Mouse (Mus musculus): Measurements from ENCODE around the gene Slc25a25. TPM values are rescaled to one million over a fixed set of nuclear protein-coding genes. Genes with fewer than 3 reads are reported as not detected.

Gene Slc25a25
- polyA plus RNA-seq, 1 experiment from 2014 or later: 29.2 TPM

DNA sequence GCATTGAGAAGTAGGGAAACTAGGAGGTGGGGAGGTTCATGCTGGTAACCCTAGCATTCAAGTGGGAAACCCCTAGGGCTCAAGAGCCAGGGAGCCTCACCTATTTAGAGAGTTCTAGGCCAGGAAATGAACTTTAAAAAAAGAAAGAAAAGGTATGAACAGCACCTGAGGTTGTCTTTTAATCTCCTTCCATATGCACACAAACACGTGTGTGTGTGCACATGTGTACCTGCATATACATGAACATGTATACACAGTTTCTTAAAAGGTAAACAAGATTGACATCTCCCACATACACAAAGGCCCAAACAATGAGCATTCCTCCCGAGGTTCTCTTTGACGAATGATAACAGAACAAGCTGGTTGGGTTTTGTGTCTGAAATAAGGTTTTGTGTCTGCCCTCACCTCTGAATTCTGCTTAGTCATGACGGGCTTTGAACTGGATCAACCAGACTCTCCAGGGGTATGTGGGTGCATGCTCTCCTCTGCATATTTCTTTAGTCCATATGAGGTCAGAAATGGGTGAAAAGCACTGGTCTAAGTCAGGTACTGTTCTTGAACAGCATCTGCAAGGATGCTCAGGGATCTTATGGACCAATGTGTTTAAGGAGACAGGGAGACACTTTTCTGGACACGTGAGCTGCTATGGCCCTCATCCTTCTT lies 2.5 kb upstream of the Slc25a25 start:
- peaks cover 18% of the 10 kb centered on the region for H3K36me3 ChIP-seq
- H3K4me1 ChIP-seq: peaks cover 38% of the 10 kb centered on the region
- no peaks in the 10 kb centered on the region for H3K9me3 ChIP-seq (replicated peaks)
- WGBS: 93% methylated on average over 5 of the region's 5 CpGs
- H3K27me3 ChIP-seq (ENCODE audit: low read depth, poor library complexity, severe bottlenecking): no peaks in the 10 kb centered on the region
- no peak for DNase-seq (ENCODE audit: low spot score)
- H3K27ac ChIP-seq (replicated peaks): no peak overlapping the region
- H3K4me3 ChIP-seq: no peak overlapping the region

DNA sequence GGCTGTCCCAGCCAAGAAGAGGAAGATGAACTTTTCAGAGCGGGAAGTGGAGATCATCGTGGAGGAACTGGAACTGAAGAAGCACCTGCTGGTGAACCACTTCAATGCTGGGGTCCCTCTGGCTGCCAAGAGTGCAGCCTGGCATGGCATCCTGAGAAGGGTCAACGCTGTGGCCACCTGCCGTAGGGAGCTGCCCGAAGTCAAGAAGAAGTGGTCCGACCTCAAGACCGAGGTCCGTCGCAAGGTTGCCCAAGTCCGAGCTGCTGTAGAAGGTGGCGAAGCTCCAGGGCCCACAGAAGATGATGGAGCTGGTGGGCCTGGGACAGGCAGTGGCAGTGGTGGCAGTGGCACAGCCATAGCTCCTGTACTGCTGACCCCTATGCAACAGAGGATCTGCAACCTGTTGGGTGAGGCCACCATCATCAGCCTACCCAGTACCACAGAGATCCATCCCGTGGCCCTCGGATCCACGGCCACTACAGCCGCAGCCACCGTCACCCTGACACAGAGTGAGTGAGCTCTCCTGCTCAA lies 1.3 kb upstream of the Slc25a25 start:
- peak overlapping the region; percentile 90 for H3K27ac ChIP-seq (replicated peaks)
- peak overlapping the region; percentile 86 for H3K4me3 ChIP-seq
- H3K27me3 ChIP-seq (ENCODE audit: low read depth, poor library complexity, severe bottlenecking): no peaks in the 10 kb centered on the region
- no peak for DNase-seq (ENCODE audit: low spot score)
- WGBS: 96% methylated on average over 16 of the region's 16 CpGs
- peaks cover 18% of the 10 kb centered on the region for H3K36me3 ChIP-seq
- no peaks in the 10 kb centered on the region for H3K9me3 ChIP-seq (replicated peaks)
- H3K4me1 ChIP-seq: peaks cover 40% of the 10 kb centered on the region

DNA sequence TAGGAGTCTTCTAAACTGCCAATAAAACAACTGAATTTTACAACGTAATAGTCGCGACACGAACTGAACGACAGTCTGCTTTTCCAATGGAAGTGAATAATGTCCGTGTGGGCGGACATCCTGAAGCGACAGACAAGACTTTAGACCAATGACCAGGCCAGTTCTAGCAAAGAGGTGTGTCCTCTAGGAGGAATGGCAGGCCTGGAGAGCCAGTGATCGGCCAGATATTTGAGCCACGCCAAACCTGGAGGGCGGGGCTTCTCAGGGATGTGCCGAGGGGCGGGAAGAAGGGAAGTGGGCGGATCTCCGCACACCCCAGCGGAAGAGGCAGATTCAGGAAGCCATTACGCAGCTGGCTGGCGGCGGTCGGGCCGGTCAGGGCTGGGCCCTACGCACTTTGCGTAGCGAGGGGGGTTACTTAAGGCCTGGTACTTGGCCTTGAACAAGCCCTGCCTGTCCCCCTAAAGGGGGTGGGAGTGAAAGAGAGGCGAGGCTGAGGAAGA lies 676 bp upstream of the Slc25a25 start:
- H3K4me1 ChIP-seq: peaks cover 40% of the 10 kb centered on the region
- H3K27me3 ChIP-seq (ENCODE audit: low read depth, poor library complexity, severe bottlenecking): no peaks in the 10 kb centered on the region
- peak overlapping the region; percentile 86 for H3K4me3 ChIP-seq
- no peaks in the 10 kb centered on the region for H3K9me3 ChIP-seq (replicated peaks)
- H3K27ac ChIP-seq (replicated peaks): peak overlapping the region; percentile 90
- WGBS: under 1% methylated on average over 25 of the region's 25 CpGs
- peak; percentile 98 for DNase-seq (ENCODE audit: low spot score)
- H3K36me3 ChIP-seq: peaks cover 18% of the 10 kb centered on the region

DNA sequence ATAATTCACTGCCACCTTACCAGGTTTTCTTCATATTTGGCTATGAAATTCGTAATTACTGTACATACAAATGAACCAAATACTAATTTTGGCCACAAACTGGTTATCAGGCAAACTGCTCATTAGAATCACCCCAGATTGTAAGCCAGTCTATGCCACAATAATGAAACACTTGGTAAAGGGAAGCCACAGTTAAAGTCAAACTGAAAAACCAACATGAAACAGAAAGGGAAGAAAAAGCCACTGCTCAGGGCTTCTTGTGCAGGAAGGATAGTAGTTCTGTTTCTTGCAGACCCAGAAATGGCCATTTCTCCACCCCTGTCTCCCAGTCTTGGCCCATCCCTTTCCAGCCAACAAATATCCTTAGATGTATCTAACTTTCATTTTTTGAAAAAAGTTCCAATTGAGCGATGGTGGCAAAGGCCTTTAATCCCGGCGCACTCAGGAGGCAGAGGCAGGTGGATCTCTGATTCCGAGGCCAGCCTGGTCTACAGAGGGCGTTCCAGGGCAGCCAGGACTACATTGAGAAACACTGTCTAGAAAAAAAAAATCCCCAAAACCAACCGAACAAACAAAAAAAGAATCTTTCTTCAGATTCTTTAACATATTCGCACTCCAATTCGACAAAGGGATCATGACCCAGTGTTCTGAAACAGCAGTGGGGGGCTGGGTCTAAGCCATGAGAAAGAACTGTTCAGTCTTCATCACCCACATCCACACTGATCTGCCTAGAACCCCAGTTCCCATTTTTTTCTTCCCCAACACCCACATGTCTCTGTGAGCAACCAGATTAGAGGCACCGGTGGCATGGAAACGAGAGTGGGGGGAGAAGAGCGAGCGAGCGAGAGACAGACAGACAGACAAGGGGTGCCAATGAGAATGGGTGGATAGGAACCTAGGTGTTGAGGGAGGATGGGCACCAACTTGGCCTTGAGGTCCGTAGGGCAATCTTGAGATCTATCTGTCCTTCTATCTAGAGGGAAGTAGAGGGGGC lies 1.2 kb downstream of the Slc25a25 start, which contains the start of gene Naif1:
TSS of gene Naif1 (plus strand) at position 697 of the 994 bp plus-strand sequence.
- Histone ChIP-seq H3K36me3 (peaks cover 11% of the 10 kb centered on the region), H3K27me3 (ENCODE audit: low read depth, poor library complexity, severe bottlenecking) (no peaks in the 10 kb centered on the region), H3K27ac (replicated peaks) (peak within 1 kb of the TSS; percentile 90), H3K9me3 (replicated peaks) (no peaks in the 10 kb centered on the region), H3K4me3 (peak within 1 kb of the TSS; percentile 86), H3K4me1 (peaks cover 40% of the 10 kb centered on the region)
- DNase-seq (ENCODE audit: low spot score): no peak
- WGBS: 81% methylated on average over 15 of the region's 15 CpGs

- H3K36me3 ChIP-seq: peaks cover 9% of the 10 kb centered on the region; the same call in 1 of the 2 replicates
- peaks cover 37% of the 10 kb centered on the region for H3K4me1 ChIP-seq
- no peak for DNase-seq (ENCODE audit: low spot score)
- H3K27ac ChIP-seq (replicated peaks): no peak overlapping the region
- no peak overlapping the region for H3K4me3 ChIP-seq
- H3K9me3 ChIP-seq (replicated peaks): no peaks in the 10 kb centered on the region
- no peaks in the 10 kb centered on the region for H3K27me3 ChIP-seq (ENCODE audit: low read depth, poor library complexity, severe bottlenecking)
- WGBS: 91% methylated on average over 1 of the region's 1 CpGs
Measured at GRCm38 (mm10) chr2:32448480-32448879, 2.8 kb downstream of the Slc25a25 start.

GRCm38 (mm10) chr2:32447264-32447936 lies 3.8 kb downstream of the Slc25a25 start:
- H3K27me3 ChIP-seq (ENCODE audit: low read depth, poor library complexity, severe bottlenecking): no peaks in the 10 kb centered on the region
- no peaks in the 10 kb centered on the region for H3K9me3 ChIP-seq (replicated peaks)
- peaks cover 9% of the 10 kb centered on the region; the same call in 1 of the 2 replicates for H3K36me3 ChIP-seq
- no peak for DNase-seq (ENCODE audit: low spot score)
- no peak overlapping the region for H3K4me3 ChIP-seq
- peaks cover 27% of the 10 kb centered on the region for H3K4me1 ChIP-seq
- H3K27ac ChIP-seq (replicated peaks): no peak overlapping the region
- 88% methylated on average over 9 of the region's 9 CpGs for WGBS

GRCm38 (mm10) chr2:32445535-32445934 lies 5.7 kb downstream of the Slc25a25 start:
- Histone ChIP-seq H3K9me3 (replicated peaks) (no peaks in the 10 kb centered on the region), H3K36me3 (peaks cover 9% of the 10 kb centered on the region; the same call in 1 of the 2 replicates), H3K4me1 (peaks cover 20% of the 10 kb centered on the region), H3K27me3 (ENCODE audit: low read depth, poor library complexity, severe bottlenecking) (no peaks in the 10 kb centered on the region), H3K4me3 (no peak overlapping the region), H3K27ac (replicated peaks) (no peak overlapping the region)
- 97% methylated on average over 1 of the region's 1 CpGs for WGBS
- no peak for DNase-seq (ENCODE audit: low spot score)

- DNase-seq (ENCODE audit: low spot score): no peak
- no peaks in the 10 kb centered on the region for H3K27me3 ChIP-seq (ENCODE audit: low read depth, poor library complexity, severe bottlenecking)
- WGBS: 95% methylated on average over 2 of the region's 2 CpGs
- peaks cover 9% of the 10 kb centered on the region; the same call in 1 of the 2 replicates for H3K36me3 ChIP-seq
- no peaks in the 10 kb centered on the region for H3K9me3 ChIP-seq (replicated peaks)
- H3K27ac ChIP-seq (replicated peaks): no peak overlapping the region
- peaks cover 37% of the 10 kb centered on the region for H3K4me1 ChIP-seq
- no peak overlapping the region for H3K4me3 ChIP-seq
Measured at GRCm38 (mm10) chr2:32441550-32441949, 9.7 kb downstream of the Slc25a25 start.

DNA sequence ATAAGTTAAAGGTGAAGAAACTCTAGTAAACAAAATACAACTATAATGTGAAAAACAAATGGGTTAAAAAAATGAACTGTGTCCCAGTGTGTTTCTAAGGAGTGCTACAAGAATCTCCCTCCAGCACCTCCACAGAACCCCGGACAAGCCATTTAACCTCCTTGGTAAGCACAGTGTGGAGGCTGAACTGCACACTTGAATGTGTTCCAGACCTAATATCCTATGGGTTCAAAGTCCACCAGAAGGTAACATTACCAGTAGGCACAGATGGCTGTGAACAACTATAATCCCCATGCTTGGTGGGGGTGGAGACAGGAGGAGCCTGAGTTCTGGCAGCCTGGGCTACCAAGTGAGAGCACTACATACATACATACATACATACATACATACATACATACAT lies 10.6 kb downstream of the Slc25a25 start:
- H3K9me3 ChIP-seq (replicated peaks): no peaks in the 10 kb centered on the region
- no peaks in the 10 kb centered on the region for H3K27me3 ChIP-seq (ENCODE audit: low read depth, poor library complexity, severe bottlenecking)
- no peak overlapping the region for H3K27ac ChIP-seq (replicated peaks)
- 87% methylated on average over 1 of the region's 1 CpGs for WGBS
- no peak overlapping the region for H3K4me3 ChIP-seq
- DNase-seq (ENCODE audit: low spot score): no peak
- peaks cover 6% of the 10 kb centered on the region; the same call in 1 of the 2 replicates for H3K36me3 ChIP-seq
- H3K4me1 ChIP-seq: peaks cover 46% of the 10 kb centered on the region

GRCm38 (mm10) chr2:32440164-32440563 lies 11.1 kb downstream of the Slc25a25 start:
- peaks cover 2% of the 10 kb centered on the region; the same call in 1 of the 2 replicates for H3K36me3 ChIP-seq
- H3K4me3 ChIP-seq: no peak overlapping the region
- no peak for DNase-seq (ENCODE audit: low spot score)
- WGBS: 82% methylated on average over 2 of the region's 2 CpGs
- no peaks in the 10 kb centered on the region for H3K9me3 ChIP-seq (replicated peaks)
- peak overlapping the region; percentile 40; the same call in 1 of the 2 replicates for H3K27ac ChIP-seq (replicated peaks)
- no peaks in the 10 kb centered on the region for H3K27me3 ChIP-seq (ENCODE audit: low read depth, poor library complexity, severe bottlenecking)
- H3K4me1 ChIP-seq: peaks cover 46% of the 10 kb centered on the region

DNA sequence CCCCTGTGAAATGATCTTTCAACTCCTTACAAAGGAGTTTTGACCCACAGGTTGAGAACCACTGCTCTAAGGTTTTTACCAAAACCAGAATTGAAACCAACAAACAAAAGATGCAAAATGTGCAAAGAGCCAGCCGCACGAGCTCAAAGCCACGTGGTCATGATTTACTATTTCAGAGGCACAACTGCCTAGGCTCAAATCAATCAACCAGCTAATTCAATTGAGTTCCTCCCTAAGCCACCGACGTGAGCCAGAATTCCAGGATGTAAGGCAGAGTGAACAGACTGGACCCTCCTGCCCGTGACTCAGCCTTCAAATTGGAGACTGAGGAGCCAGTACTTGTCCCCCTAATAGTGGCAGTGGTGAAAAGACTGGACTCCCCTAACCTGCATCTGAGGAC lies 12.1 kb downstream of the Slc25a25 start:
- H3K9me3 ChIP-seq (replicated peaks): no peaks in the 10 kb centered on the region
- DNase-seq (ENCODE audit: low spot score): no peak
- no peaks in the 10 kb centered on the region for H3K27me3 ChIP-seq (ENCODE audit: low read depth, poor library complexity, severe bottlenecking)
- peaks cover 46% of the 10 kb centered on the region for H3K4me1 ChIP-seq
- H3K27ac ChIP-seq (replicated peaks): peak overlapping the region; percentile 43
- H3K36me3 ChIP-seq: no peaks in the 10 kb centered on the region
- H3K4me3 ChIP-seq: no peak overlapping the region
- 59% methylated on average over 6 of the region's 6 CpGs for WGBS

GRCm38 (mm10) chr2:32438733-32439132 lies 12.5 kb downstream of the Slc25a25 start:
- 87% methylated on average over 3 of the region's 3 CpGs for WGBS
- Histone ChIP-seq H3K4me3 (no peak overlapping the region), H3K36me3 (no peaks in the 10 kb centered on the region), H3K27me3 (ENCODE audit: low read depth, poor library complexity, severe bottlenecking) (no peaks in the 10 kb centered on the region), H3K4me1 (peaks cover 46% of the 10 kb centered on the region), H3K9me3 (replicated peaks) (no peaks in the 10 kb centered on the region), H3K27ac (replicated peaks) (no peak overlapping the region)
- no peak for DNase-seq (ENCODE audit: low spot score)
